28 mouse cellular contexts compared by ENCODE assay signal in genomic region chr14:76858396-76858795, GRCm38 (mm10).
DNase-seq lines count a peak whose midpoint lies in the region; ATAC-seq and TF ChIP-seq lines count a peak whose summit lies in the region.
"Had no signal": no experiment of that assay in that cellular context is flagged by ENCODE, and none has a peak within 500 bp of the region (broad histone marks: within the 10 kb centered on the region; RNA-seq: fewer than 3 reads in every experiment).

No protein-coding gene starts in this region.

- no peak overlapping the region for H3K4me2 ChIP-seq in lung, postnatal 0 days (replicated peaks; ENCODE audit: low read depth, low read length)
- H3K4me2 ChIP-seq in stomach, postnatal 0 days (replicated peaks; ENCODE audit: low read depth): no peak overlapping the region
- H3K4me2 ChIP-seq: heart, embryonic 15.5 days; kidney, embryonic 15.5 days; liver, embryonic 11.5 days; lung, embryonic 15.5 days; neural tube, embryonic 15.5 days; stomach, embryonic 15.5 days had no signal

- H3K9me3 ChIP-seq in lung, postnatal 0 days (ENCODE audit: low read length): no peaks in the 10 kb centered on the region
- no peaks in the 10 kb centered on the region for H3K9me3 ChIP-seq in stomach, postnatal 0 days (ENCODE audit: control insufficient read depth, low read length)
- H3K9me3 ChIP-seq: heart, embryonic 15.5 days; kidney, embryonic 15.5 days; lung, embryonic 15.5 days; midbrain, embryonic 10.5 days; neural tube, embryonic 15.5 days; stomach, embryonic 15.5 days had no signal

- H3K9ac ChIP-seq in lung, postnatal 0 days (replicated peaks; ENCODE audit: low read depth): no peak overlapping the region
- H3K9ac ChIP-seq in stomach, postnatal 0 days (ENCODE audit: low read length): no peak overlapping the region
- H3K9ac ChIP-seq: forebrain, postnatal 0 days; heart, embryonic 15.5 days; kidney, embryonic 15.5 days; lung, embryonic 15.5 days; neural tube, embryonic 15.5 days; stomach, embryonic 15.5 days had no signal

- no peaks in the 10 kb centered on the region for H3K27me3 ChIP-seq in lung, postnatal 0 days (replicated peaks; ENCODE audit: insufficient read depth, low read length)
- H3K27me3 ChIP-seq in stomach, postnatal 0 days (ENCODE audit: control insufficient read depth, insufficient read depth, low read length): no peaks in the 10 kb centered on the region
- H3K27me3 ChIP-seq: heart, embryonic 15.5 days; kidney, embryonic 15.5 days; lung, embryonic 15.5 days; neural tube, embryonic 15.5 days; Patski; stomach, embryonic 15.5 days had no signal

- no peaks in the 10 kb centered on the region for H3K36me3 ChIP-seq in lung, postnatal 0 days (ENCODE audit: insufficient read depth, low read length)
- H3K36me3 ChIP-seq in stomach, postnatal 0 days (ENCODE audit: control insufficient read depth, insufficient read depth, low read length): no peaks in the 10 kb centered on the region
- H3K36me3 ChIP-seq: G1E; heart, embryonic 15.5 days; kidney, embryonic 15.5 days; lung, embryonic 15.5 days; midbrain, embryonic 10.5 days; neural tube, embryonic 15.5 days; stomach, embryonic 15.5 days had no signal

- ATAC-seq in lung, postnatal 0 days: no peak
- no peak for ATAC-seq in stomach, postnatal 0 days (ENCODE audit: low FRiP score, low TSS enrichment)
- ATAC-seq: CD4-positive, CD25-positive, alpha-beta regulatory T cell, adult 4 months; forebrain, postnatal 0 days; hindbrain, embryonic 16.5 days; Patski had no signal

- no peaks in the 10 kb centered on the region for H3K4me1 ChIP-seq in lung, postnatal 0 days (ENCODE audit: insufficient read depth, low read depth, low read length)
- no peaks in the 10 kb centered on the region for H3K4me1 ChIP-seq in stomach, postnatal 0 days (replicated peaks; ENCODE audit: control insufficient read depth, insufficient read depth)
- H3K4me1 ChIP-seq: midbrain, embryonic 10.5 days; neural tube, embryonic 15.5 days; stomach, embryonic 15.5 days had no signal

- no peak overlapping the region for H3K4me3 ChIP-seq in lung, postnatal 0 days (ENCODE audit: low read depth, low read length)
- H3K4me3 ChIP-seq in stomach, postnatal 0 days (ENCODE audit: low read depth, low read length): no peak overlapping the region
- H3K4me3 ChIP-seq: heart, embryonic 15.5 days; kidney, embryonic 15.5 days; lung, embryonic 15.5 days; midbrain, embryonic 10.5 days; neural tube, embryonic 15.5 days; stomach, embryonic 15.5 days had no signal

- TF ChIP-seq CTCF in lung, postnatal 0 days (IDR thresholded peaks at IDR 0.05): peak; percentile 16; the same call in 1 of the 2 replicates
- peak; percentile 10; the same call in 1 of the 2 replicates for TF ChIP-seq CTCF in stomach, postnatal 0 days (IDR thresholded peaks at IDR 0.05; ENCODE audit: low read depth)

- 70% methylated on average over 5 of the region's 5 CpGs for WGBS in lung, postnatal 0 days
- 74% methylated on average over 5 of the region's 5 CpGs for WGBS in stomach, postnatal 0 days

- no peak for TF ChIP-seq EP300 in lung, postnatal 0 days (IDR thresholded peaks at IDR 0.05)
- TF ChIP-seq EP300 in stomach, postnatal 0 days (optimal IDR thresholded peaks at IDR 0.05): no peak

- no peak overlapping the region for H3K27ac ChIP-seq in lung, postnatal 0 days (ENCODE audit: low read length)
- H3K27ac ChIP-seq in stomach, postnatal 0 days (replicated peaks): no peak overlapping the region
- H3K27ac ChIP-seq: heart, embryonic 15.5 days; kidney, embryonic 15.5 days; macrophage; midbrain, embryonic 10.5 days; neural tube, embryonic 15.5 days; stomach, embryonic 15.5 days had no signal

- peak; percentile 14 for DNase-seq in gastrocnemius, postnatal 25 days
- DNase-seq in gastrocnemius, postnatal 4 days (ENCODE audit: low spot score in 2 of 2): no peak
- DNase-seq in lung, postnatal 0 days (ENCODE audit: low spot score): no peak
- DNase-seq in lung, postnatal 14 days: no peak
- peak; percentile 14 for DNase-seq in gonadal fat pad, adult 2 months (ENCODE audit: low read depth)
- DNase-seq in stomach, postnatal 0 days (ENCODE audit: low spot score): no peak
- no peak for DNase-seq in cerebellum, postnatal 36 days
- DNase-seq in heart, adult 9 months (ENCODE audit: low spot score in 2 of 2): no peak
- DNase-seq: adrenal gland, adult 2 months; cerebellum, adult 11 months; cerebellum, postnatal 10 days; forebrain, postnatal 0 days; kidney, adult 11 months; kidney, postnatal 36 days; layer of hippocampus, postnatal 36 days; thymus, adult 2 months had no signal

Comparison
In these comparisons a context has a peak if more than half of its experiments do, and no peak if none do; other contexts are left out.
1. DNase-seq: peak in gastrocnemius, postnatal 25 days (single experiment) and gonadal fat pad, adult 2 months (single experiment); none in gastrocnemius, postnatal 4 days (0 of 2), lung, postnatal 0 days (single experiment), lung, postnatal 14 days (single experiment), stomach, postnatal 0 days (single experiment), cerebellum, postnatal 36 days (0 of 2) and heart, adult 9 months (0 of 2).